Mouse (Mus musculus) midbrain, embryonic 12.5 days (tissue): ENCODE measurements around the gene Dnah3. TPM values are rescaled to one million over a fixed set of nuclear protein-coding genes. Genes with fewer than 3 reads are reported as not detected.

Experiments
- ATAC-seq: fragments of 200-750 bp; cut with Nextera tagmentation; 2 replicates; pipeline ENCODE4 v1.8.0; 2017; ENCODE audit warnings: low read depth, moderate TSS enrichment, moderate library complexity; ENCODE audit not compliant: low FRiP score
- H3K27ac ChIP-seq: fragments of 300-500 bp; sonication (generic); replicated peaks from 2 replicates; pipeline ENCODE4 v1.5.1; 2016; ENCODE audit warnings: mild to moderate bottlenecking
- H3K27me3 ChIP-seq: fragments of 300-500 bp; sonication (generic); 2 replicates; pipeline ENCODE4 v1.6.1; 2016; ENCODE audit warnings: mild to moderate bottlenecking
- H3K36me3 ChIP-seq: fragments of 300-500 bp; sonication (generic); 2 replicates; pipeline ENCODE4 v1.6.1; 2016
- H3K4me1 ChIP-seq: fragments of 300-500 bp; sonication (generic); 2 replicates; pipeline ENCODE4 v1.6.1; 2016
- H3K4me2 ChIP-seq: fragments of 300-500 bp; sonication (generic); replicated peaks from 2 replicates; pipeline ENCODE4 v1.6.1; 2016; ENCODE audit warnings: mild to moderate bottlenecking, moderate library complexity
- H3K4me3 ChIP-seq: fragments of 300-500 bp; sonication (generic); 2 replicates; pipeline ENCODE4 v1.5.1; 2016; ENCODE audit warnings: mild to moderate bottlenecking
- H3K9ac ChIP-seq: fragments of 300-500 bp; sonication (generic); replicated peaks from 2 replicates; pipeline ENCODE4 v1.6.1; 2016; ENCODE audit warnings: mild to moderate bottlenecking, moderate library complexity
- H3K9me3 ChIP-seq: fragments of 300-500 bp; sonication (generic); 2 replicates; pipeline ENCODE4 v1.6.1; 2016; ENCODE audit warnings: mild to moderate bottlenecking
- WGBS: fragments of 180-500 bp; shearing (Covaris S2); methylation state at CpG from one replicate; pipeline ENCODE4 v1.1.7; 2016; 5-methylcytosine and 5-hydroxymethylcytosine counted together
- polyA plus RNA-seq: library from polyadenylated mRNA; unstranded; fragments of >200 nt; fragmentation: Nextera tagmentation; extraction: Ambion mirVana; gene quantifications from 2 replicates; pipeline ENCODE4 v1.2.1, GENCODE M21; 2016

Gene Dnah3
- polyA plus RNA-seq, 1 experiment from 2014 or later: not detected

DNA sequence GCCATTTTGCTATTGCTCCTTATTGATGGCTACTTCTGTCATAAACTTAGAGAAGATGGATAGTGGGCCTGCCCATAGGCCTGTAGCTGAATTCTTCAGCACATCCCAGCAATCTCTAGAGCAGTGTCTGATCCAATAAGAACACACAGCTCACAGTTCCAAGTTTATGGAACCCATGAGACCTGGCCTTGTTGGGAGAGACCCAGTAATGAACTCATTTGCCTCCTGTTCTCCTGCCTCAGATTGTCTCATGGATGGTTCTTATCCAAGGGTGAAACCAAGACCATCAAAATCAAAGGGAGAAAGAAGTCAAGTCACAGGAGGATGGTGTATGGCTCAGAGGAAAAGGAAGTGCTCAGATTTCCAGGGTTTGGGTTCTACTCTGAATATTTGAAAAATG is 44.6 kb downstream of the Dnah3 start:
- Histone ChIP-seq H3K36me3 (no peaks in the 10 kb centered on the region), H3K27me3 (no peaks in the 10 kb centered on the region), H3K4me2 (no peak overlapping the region), H3K27ac (no peak overlapping the region), H3K4me1 (no peaks in the 10 kb centered on the region), H3K4me3 (no peak overlapping the region), H3K9me3 (no peaks in the 10 kb centered on the region), H3K9ac (no peak overlapping the region)
- ATAC-seq: no peak

DNA sequence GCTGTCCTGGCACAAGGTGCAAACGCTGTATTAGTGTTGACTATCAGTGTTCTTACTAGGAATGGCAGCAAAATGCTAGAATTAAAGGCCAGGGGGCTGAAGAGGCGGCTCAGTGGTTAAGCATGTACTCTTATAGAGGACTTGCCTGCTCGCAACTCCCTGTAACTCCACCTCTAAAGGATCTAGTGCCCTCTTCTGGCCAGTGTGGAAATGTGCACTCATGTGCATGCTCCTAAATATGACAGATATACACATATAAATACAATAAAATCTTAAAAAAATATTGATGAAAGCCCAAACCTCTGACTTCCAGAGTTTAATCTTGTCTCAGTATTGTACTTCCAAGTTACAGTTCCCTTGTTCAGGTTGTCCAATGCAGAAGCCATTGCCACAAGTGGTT is 51.1 kb downstream of the Dnah3 start:
- H3K4me1 ChIP-seq: no peaks in the 10 kb centered on the region
- H3K9ac ChIP-seq: no peak overlapping the region
- no peaks in the 10 kb centered on the region for H3K9me3 ChIP-seq
- no peak overlapping the region for H3K4me2 ChIP-seq
- no peaks in the 10 kb centered on the region for H3K36me3 ChIP-seq
- ATAC-seq: no peak
- no peaks in the 10 kb centered on the region for H3K27me3 ChIP-seq
- no peak overlapping the region for H3K27ac ChIP-seq
- no peak overlapping the region for H3K4me3 ChIP-seq
- WGBS: 87% methylated on average over 3 of the region's 3 CpGs

DNA sequence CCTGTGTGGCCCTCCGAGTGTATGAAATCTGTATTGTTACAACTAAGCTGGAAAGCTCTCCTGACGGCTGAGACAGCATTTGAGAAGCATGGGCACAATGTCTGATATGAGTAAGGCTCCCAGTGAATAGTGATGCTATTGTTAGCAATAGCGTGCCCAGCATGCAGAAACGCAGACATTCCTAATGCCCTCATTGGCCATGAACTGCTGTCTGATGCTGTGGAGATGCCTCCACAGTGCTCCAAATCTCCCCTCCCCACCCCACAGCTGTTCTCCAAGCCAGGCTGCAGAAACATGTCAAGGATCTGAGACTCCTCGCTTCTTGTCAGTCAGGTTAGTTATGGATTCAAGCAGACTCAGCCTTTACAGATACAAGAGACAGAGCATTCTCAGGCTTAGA is 58.7 kb downstream of the Dnah3 start:
- Histone ChIP-seq H3K27me3 (no peaks in the 10 kb centered on the region), H3K9ac (no peak overlapping the region), H3K4me2 (no peak overlapping the region), H3K27ac (no peak overlapping the region), H3K9me3 (no peaks in the 10 kb centered on the region), H3K36me3 (no peaks in the 10 kb centered on the region), H3K4me1 (peaks cover 2% of the 10 kb centered on the region; the same call in 1 of the 2 replicates), H3K4me3 (no peak overlapping the region)
- WGBS: 59% methylated on average over 5 of the region's 5 CpGs
- peak; percentile 72 for ATAC-seq

DNA sequence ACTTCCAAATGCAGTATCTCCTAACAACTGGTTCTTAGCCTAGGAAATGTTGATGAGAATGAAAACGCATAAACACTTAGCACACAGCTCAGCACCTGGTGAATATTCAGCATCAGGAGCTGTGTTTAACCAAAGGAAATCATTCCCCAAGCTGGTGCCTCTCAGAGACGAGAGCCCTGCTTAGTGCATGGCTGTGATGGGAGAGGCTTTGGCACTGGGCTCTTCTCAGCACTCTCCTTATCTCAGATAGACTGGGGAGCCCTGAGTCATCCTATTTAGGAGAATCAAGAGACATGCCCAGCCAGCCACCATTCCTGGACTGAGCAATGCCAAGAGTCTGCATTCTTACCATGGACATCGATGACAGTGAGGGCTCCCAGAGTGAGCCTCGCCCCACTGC is 60.1 kb downstream of the Dnah3 start:
- no peaks in the 10 kb centered on the region for H3K9me3 ChIP-seq
- no peak overlapping the region for H3K27ac ChIP-seq
- H3K27me3 ChIP-seq: no peaks in the 10 kb centered on the region
- ATAC-seq: no peak
- H3K4me2 ChIP-seq: no peak overlapping the region
- no peaks in the 10 kb centered on the region for H3K36me3 ChIP-seq
- peaks cover 2% of the 10 kb centered on the region; the same call in 1 of the 2 replicates for H3K4me1 ChIP-seq
- WGBS: 74% methylated on average over 4 of the region's 4 CpGs
- no peak overlapping the region for H3K9ac ChIP-seq
- H3K4me3 ChIP-seq: no peak overlapping the region

DNA sequence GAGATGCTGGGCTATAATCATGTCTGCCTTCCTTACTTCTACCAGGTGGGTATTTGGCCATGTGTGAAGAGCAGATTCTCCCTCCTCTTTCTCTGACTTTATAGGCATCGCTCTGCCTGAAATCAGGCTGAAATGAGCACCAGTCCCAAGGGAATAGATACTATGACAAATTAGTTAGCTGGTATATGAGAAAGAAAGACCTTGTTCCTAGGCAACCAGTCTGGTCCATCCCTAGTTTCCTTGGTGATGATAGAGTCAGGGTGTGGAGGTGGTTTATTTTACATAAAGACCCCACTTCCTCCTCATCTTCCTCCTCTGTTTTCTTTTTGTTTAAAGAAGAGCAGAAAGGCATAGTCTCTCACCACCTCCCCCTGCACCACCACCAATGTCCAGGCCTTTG is 60.5 kb downstream of the Dnah3 start:
- no peak overlapping the region for H3K4me2 ChIP-seq
- H3K36me3 ChIP-seq: no peaks in the 10 kb centered on the region
- peaks cover 2% of the 10 kb centered on the region; the same call in 1 of the 2 replicates for H3K4me1 ChIP-seq
- no peaks in the 10 kb centered on the region for H3K9me3 ChIP-seq
- H3K9ac ChIP-seq: no peak overlapping the region
- no peak overlapping the region for H3K27ac ChIP-seq
- no peaks in the 10 kb centered on the region for H3K27me3 ChIP-seq
- H3K4me3 ChIP-seq: no peak overlapping the region
- ATAC-seq: no peak
- 76% methylated on average over 1 of the region's 1 CpGs for WGBS

DNA sequence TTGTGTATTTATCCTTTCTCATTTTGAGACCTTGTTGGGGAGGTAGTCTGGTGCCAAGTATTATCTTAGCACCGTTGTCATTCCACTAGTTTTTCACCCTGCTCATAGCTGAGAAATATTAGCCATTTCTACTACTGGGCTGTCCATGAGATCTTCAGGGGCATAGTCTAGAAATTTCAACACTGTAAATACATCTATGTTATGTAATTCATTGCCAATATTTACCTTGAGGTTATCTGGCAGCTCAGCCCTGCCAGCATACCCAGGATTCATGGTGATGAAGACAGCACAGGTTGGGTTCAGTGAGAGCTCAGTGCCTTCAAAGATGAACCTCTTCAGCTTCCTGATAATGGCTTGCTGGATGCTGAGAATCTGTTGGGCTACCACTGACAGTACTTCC is 66.4 kb downstream of the Dnah3 start:
- WGBS: 90% methylated on average over 1 of the region's 1 CpGs
- Histone ChIP-seq H3K9me3 (no peaks in the 10 kb centered on the region), H3K4me2 (no peak overlapping the region), H3K36me3 (no peaks in the 10 kb centered on the region), H3K4me3 (no peak overlapping the region), H3K27me3 (no peaks in the 10 kb centered on the region), H3K27ac (no peak overlapping the region), H3K9ac (no peak overlapping the region), H3K4me1 (no peaks in the 10 kb centered on the region)
- ATAC-seq: no peak

DNA sequence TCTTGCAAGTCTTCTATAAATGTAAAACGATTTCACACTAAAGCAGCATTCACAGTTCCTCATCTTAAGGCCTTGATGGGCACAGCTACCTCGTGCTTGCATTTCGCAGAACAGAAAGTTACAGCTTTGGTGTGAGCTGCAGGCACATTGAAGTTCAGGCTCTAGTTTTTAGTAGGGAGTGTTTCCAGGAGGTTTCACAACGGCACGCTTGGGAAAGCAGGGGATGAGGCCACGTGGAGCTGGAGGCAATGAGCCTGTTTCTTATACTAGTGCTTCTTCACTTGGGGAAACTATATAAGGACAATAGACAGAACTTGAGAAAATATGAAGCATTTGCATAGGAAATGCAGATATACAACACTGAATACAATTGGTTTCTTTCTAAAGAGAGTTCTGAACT is 98.0 kb downstream of the Dnah3 start:
- 84% methylated on average over 6 of the region's 6 CpGs for WGBS
- H3K4me2 ChIP-seq: no peak overlapping the region
- H3K4me1 ChIP-seq: no peaks in the 10 kb centered on the region
- H3K27me3 ChIP-seq: no peaks in the 10 kb centered on the region
- no peak for ATAC-seq
- H3K36me3 ChIP-seq: no peaks in the 10 kb centered on the region
- H3K9ac ChIP-seq: no peak overlapping the region
- H3K4me3 ChIP-seq: no peak overlapping the region
- H3K27ac ChIP-seq: no peak overlapping the region
- no peaks in the 10 kb centered on the region for H3K9me3 ChIP-seq

DNA sequence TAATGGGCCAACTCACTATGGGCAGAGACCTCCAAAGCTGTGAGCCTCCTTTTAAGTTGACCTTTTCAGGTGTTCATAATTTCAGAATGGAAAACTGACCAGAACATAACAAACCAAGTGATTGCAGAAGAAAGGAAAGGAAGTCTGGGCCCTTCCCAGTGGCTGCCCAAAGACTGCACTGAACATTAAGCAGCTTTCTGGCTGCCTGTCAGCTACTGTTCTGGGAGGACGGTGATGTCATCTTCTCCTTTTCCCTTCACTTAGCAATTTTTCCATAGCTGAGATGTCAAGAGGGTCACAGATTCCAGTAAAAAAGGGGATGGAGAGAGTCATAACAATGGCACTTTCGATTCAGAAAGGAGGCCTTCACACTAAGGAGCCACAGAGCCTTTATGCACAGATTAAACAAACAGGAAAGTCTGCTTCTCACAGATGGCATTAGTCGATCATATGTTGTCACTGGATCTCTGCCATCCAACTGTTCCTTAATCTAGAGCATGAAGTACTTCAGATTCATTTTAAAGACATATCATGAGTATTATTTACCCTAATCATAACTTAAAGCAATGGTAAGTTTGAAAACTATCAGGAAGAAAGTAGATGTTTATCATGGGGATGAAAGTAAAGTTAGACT is 109.7 kb downstream of the Dnah3 start:
- no peak overlapping the region for H3K4me3 ChIP-seq
- H3K27ac ChIP-seq: no peak overlapping the region
- no peaks in the 10 kb centered on the region for H3K9me3 ChIP-seq
- H3K4me2 ChIP-seq: no peak overlapping the region
- no peak for ATAC-seq
- no peaks in the 10 kb centered on the region; the same call in 1 of the 2 replicates for H3K4me1 ChIP-seq
- H3K9ac ChIP-seq: no peak overlapping the region
- H3K36me3 ChIP-seq: no peaks in the 10 kb centered on the region
- no peaks in the 10 kb centered on the region for H3K27me3 ChIP-seq
- 77% methylated on average over 3 of the region's 3 CpGs for WGBS

DNA sequence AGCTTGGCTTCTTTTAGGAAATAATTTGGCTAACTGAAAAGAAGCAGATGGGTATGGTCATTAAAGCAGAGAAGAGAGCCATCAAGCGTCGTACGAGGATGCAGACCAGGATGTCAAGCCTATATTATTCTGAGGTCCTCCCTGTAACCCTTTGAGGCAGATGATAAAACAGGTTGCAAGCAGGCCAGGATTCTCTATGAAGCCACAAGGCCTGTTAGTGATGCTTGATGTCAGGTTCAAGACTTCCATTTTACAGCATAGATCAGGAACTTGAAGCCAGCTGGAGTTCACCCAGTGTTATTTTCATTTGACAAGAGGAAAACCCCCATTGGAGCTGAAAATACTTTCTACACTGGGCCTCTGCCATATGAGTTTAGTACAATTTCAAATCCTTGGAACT is 114.9 kb downstream of the Dnah3 start:
- 94% methylated on average over 3 of the region's 3 CpGs for WGBS
- Histone ChIP-seq H3K4me2 (no peak overlapping the region), H3K9ac (no peak overlapping the region), H3K9me3 (no peaks in the 10 kb centered on the region), H3K4me3 (no peak overlapping the region), H3K27me3 (no peaks in the 10 kb centered on the region), H3K4me1 (no peaks in the 10 kb centered on the region; the same call in 1 of the 2 replicates), H3K27ac (no peak overlapping the region), H3K36me3 (no peaks in the 10 kb centered on the region)
- ATAC-seq: no peak

DNA sequence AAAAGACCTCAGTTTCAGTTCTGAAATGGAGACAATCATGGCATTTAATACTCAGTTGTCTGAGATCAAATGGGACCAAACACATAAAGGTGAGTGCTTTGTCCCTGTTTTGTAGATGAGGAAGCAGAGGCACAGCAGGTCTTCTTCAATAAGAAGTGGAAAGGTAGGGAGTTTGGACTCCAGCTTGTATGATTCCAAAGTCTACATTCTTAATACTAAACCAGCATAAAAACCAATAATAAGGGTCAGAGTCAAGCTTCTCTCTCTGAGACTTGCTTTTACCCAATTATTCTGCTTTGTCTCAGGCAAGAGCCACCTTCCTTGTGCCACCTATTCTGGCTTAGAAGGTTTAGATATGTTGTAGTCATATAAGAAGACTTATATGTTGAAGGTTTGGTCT is 116.5 kb downstream of the Dnah3 start:
- H3K4me1 ChIP-seq: no peaks in the 10 kb centered on the region
- H3K27ac ChIP-seq: no peak overlapping the region
- H3K4me2 ChIP-seq: no peak overlapping the region
- H3K9me3 ChIP-seq: no peaks in the 10 kb centered on the region
- no peak for ATAC-seq
- H3K4me3 ChIP-seq: no peak overlapping the region
- H3K36me3 ChIP-seq: no peaks in the 10 kb centered on the region
- H3K9ac ChIP-seq: no peak overlapping the region
- H3K27me3 ChIP-seq: no peaks in the 10 kb centered on the region

DNA sequence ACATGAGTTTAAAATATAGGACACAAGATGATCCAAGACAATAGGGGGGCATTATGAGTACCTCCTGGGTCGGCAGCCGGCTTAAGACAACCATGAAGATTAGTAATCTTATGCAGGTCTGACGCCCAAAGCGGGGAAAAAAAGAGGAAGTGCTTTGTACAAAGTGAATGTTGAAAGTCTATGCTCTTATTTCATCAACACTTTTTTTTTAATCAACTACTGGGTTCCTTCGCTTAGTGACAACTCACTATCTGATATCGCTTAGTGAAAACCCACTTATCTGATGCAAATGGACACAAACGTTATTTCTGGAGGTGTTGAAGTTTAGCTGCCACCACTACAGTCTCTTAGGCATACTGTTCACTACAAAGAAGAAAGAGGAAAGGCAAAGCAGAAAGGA is 117.5 kb downstream of the Dnah3 start:
- Histone ChIP-seq H3K9me3 (no peaks in the 10 kb centered on the region), H3K4me1 (no peaks in the 10 kb centered on the region), H3K4me2 (no peak overlapping the region), H3K27me3 (no peaks in the 10 kb centered on the region), H3K27ac (no peak overlapping the region), H3K4me3 (no peak overlapping the region), H3K9ac (no peak overlapping the region), H3K36me3 (no peaks in the 10 kb centered on the region)
- ATAC-seq: no peak
- 86% methylated on average over 7 of the region's 7 CpGs for WGBS

DNA sequence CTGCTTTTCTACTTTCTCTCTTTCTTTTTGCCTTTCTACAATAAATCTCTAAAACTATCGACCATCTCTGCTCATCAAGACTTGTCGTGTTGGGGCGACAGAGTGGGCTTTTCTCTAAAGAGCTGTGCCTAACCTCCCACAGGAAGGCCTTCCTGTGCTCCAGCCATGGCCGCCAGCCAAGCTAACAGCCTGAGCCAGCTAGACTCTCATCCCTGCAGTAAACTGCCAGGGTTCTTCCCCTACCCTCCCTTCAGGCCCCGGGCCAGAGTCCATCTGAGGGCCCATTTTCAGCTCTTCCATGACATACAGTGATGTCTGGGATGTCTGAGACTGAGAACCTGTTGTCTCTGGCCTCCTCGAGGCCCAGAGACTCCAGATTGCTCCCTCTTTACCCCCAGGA is 118.8 kb downstream of the Dnah3 start:
- H3K4me2 ChIP-seq: no peak overlapping the region
- no peak overlapping the region for H3K27ac ChIP-seq
- no peak for ATAC-seq
- H3K27me3 ChIP-seq: no peaks in the 10 kb centered on the region
- no peak overlapping the region for H3K9ac ChIP-seq
- no peaks in the 10 kb centered on the region for H3K4me1 ChIP-seq
- H3K9me3 ChIP-seq: no peaks in the 10 kb centered on the region
- no peak overlapping the region for H3K4me3 ChIP-seq
- no peaks in the 10 kb centered on the region for H3K36me3 ChIP-seq
- 87% methylated on average over 6 of the region's 6 CpGs for WGBS

DNA sequence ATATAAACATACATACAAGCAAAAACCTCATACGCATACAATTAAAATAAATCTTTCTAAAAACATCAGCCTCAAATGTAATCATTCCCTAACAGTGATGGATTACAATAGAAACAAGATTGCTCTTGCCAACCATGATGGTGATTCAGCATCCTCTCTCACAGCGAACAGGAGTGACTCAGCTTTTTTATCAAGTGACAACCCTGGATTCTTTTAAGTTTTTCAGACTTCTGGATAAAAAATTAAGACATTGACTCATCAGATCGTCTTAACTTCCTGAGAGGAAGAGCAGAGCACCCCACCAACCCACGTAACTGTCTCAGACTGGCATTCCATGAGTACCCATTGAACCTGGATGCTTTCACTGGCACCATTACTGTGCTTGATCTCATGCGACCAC is 120.9 kb downstream of the Dnah3 start:
- H3K27me3 ChIP-seq: no peaks in the 10 kb centered on the region
- no peak for ATAC-seq
- no peak overlapping the region for H3K4me2 ChIP-seq
- H3K4me1 ChIP-seq: no peaks in the 10 kb centered on the region
- H3K36me3 ChIP-seq: no peaks in the 10 kb centered on the region
- no peak overlapping the region for H3K27ac ChIP-seq
- WGBS: 87% methylated on average over 5 of the region's 5 CpGs
- H3K4me3 ChIP-seq: no peak overlapping the region
- no peak overlapping the region for H3K9ac ChIP-seq
- H3K9me3 ChIP-seq: no peaks in the 10 kb centered on the region
